Mouse (Mus musculus) embryo, embryonic 10 days (tissue): ENCODE data around the gene Cecr2.
"Not testable (repeated sequence)": the region's sequence is repeated elsewhere in the genome, so short reads cannot be mapped to it uniquely, and the experiment has no call there.

Source experiments
- DNase-seq: peaks from one replicate; pipeline ENCODE4 v3.0.0-alpha.2; 2015; ENCODE audit warnings: low spot score

Cecr2 gene

DNA sequence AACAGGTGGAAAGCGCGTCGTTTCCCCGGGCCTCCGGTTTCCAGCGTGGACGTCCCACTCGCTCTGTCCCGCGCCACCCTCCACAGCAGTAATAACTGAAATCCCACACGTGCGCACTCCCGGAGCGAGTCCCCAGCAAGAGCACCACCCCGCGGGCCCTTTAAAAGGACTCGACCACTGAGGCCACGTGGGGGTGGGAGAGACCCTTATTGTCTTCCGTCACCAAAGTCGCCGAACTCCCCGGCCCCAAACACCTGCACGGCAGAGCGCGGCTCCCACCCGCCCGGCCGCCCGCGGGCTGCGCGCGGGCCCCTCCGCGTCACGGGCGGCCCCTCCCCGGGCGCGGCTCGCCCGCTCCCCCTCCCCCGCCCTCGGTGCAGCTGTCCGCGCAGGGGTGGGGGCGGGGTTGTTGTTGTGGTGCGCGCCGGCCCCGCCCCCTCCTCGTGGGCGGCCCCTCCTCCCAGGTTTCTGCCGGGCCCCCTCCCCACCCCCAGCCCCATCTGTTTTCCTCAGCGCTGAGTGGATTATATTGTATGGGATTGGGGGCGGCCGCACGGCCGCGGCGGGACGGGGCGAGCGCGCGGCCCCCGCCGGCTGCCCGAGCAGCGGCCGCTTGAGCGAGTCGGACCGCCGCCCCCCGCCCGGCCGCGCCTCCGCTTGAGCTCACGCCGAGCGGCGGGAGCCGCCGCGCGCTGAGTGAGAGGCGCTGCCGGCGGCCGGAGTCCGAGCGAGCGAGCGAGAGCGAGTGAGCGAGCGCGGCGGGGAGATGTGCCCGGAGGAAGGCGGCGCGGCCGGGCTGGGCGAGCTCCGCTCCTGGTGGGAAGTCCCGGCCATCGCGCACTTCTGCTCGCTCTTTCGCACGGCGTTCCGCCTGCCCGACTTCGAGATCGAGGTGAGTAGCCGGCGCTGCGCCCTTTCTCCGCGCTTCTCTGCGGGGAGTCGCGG is at the start of gene Cecr2:
Gene Cecr2, plus strand, starts transcription at position 554 of the 945 bp plus-strand sequence.
- DNase-seq, result peak; percentile 80

DNA sequence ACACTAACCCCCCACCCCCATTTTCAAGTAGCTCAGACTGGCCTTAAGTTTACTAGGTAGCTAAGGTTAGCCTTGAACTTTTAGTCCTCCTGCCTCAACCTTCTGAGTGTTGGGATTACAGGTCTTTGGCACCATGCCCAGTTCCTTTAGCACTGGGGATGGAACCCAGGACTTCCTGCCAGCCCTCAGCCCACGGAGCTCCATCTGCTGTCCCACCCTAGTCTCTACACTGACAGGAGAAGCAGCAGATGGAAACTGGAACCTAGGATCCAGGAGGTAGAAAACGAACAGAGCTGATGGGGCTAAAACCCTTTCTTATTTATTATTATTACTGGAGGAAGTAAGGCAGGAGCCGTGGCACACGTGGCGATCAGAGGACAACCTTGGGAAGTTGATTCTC is 48.6 kb upstream of the Cecr2 start:
- no peak for DNase-seq

- DNase-seq, result peak; percentile 21
Measured at GRCm38 (mm10) chr6:120618518-120619402, 47.4 kb upstream of the Cecr2 start.

DNA sequence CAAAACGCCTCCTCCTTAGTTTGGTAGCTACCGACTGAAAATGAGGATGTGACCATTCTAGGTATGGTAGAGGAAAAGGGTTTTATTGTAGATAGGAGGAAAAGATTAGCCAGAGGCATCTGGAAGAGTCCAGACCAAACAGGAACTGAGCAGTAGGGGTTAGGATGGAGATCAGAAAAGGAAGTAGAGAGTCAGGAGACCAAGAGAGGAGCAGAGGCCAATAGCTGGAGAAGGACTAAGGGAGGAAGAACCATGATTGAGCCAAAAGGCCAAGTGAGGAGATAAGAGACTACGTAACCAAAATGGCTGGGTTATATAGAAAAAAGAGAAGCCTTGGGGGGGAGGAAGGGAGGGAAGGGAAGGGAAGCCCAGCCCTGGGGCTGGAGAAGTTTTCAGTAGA is 46.0 kb upstream of the Cecr2 start:
- DNase-seq, result no peak

DNA sequence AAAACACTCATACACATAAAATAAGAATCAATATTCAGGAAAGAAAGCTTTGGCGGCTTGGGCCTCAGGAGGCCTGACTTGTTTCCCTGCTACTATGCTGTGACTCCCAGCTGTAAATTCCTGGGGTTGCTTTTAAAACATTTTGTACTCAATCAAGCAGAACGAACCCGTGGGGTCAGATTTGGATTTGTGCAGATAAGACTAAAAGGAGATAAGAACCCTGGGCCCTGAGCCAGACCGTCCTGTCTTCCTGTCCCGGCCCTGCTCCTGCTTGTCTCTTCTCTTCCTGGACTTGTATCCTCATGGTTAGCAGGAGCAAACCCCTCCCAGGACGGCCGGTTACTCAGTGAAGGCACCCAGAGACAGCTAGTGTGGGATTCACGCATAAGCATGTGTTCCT is 41.1 kb upstream of the Cecr2 start:
- no peak for DNase-seq

DNA sequence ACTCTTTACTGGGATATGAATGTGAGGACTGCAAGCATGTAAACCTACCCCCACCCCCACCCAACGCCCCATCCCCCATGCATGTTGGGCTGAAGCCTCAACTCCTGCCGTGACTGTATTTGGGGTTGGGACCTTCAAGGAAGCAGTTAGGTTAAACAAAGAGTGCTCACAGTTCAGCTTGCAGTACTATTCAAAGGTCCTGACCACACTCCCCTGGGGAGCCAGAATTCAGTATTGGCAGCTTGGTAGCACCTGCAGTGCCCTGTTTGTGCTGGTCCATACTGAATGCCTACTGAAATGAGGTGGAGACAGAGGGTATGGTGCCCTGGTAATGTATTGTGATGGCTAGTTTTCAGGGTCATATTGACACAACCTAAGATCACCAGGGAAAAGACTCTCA is 39.1 kb upstream of the Cecr2 start:
- DNase-seq, result no peak

- no peak for DNase-seq
Measured at GRCm38 (mm10) chr6:120628963-120629362, 37.2 kb upstream of the Cecr2 start.

GRCm38 (mm10) chr6:120635391-120636028 is 30.7 kb upstream of the Cecr2 start:
- DNase-seq, result no peak

GRCm38 (mm10) chr6:120639547-120639946 is 26.6 kb upstream of the Cecr2 start:
- DNase-seq, result no peak

DNA sequence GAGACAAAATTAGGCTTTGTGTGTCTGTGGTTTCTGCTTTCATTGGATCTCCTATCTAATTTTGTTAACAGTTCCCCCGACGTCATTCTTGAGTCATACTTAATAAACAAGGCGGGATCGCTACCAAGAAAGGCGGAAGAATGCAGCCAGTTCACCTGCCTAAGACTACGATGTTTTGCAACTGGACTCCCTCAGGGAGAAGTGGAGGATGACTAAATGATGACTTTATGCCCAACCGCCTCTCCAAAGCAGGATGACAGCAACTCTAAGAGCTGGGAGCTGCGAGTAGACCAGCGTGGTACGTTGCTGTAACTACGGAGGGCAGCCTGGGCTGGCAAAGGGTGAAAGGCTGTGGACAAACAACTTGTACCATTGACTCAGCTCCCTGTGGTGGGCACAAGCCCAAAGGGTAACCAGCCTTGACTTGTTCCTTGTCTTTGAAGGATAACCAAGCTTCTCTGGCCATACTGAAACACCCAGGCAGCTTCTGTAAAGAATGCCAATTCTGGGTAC is 24.2 kb upstream of the Cecr2 start:
- no peak for DNase-seq

GRCm38 (mm10) chr6:120643776-120644175 is 22.4 kb upstream of the Cecr2 start:
- DNase-seq, result no peak

DNA sequence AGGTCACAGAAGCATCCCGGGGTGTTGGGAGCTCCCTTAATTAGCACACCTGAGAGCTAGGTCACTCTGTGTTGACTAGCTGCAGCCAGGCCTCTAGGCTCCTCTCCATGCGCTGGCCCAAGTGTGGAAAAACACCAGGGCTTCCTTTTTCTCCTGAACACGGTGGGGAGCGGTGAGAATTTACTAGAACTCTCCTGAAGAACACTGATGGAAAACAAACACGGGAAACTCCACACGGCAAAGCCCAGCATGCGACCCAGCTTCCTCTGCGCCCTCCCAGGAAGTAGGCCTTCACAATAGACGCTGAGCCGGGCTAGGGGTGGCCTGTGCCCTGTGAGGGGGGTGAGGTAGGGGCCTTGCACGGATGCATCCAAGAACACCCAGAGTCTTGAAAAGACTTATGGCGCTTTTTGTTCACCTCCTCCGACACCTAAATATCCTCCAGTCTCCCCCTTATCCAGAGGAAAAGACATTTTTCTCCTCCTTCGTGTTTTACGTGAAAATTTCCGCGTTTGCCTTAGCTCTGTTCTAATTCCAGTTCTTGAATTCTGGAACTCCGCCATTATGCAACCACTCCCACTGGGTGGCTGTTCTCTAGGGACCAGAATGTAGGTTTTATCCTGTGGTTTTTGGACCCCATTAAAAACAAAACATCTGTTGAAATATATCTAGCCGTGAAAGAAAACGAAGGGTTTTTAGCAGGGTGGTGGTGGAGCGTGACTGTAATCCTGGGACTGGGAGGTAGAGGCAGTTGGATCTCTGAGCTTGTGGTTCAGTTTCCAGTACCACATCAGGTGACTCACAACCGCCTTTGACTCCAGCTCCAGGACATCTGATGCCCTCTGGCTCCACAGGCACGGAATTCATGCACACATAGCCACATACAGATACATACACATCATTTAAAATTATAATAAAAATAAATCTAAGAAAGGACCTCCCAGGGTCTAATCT is 21.5 kb upstream of the Cecr2 start:
- DNase-seq, result no peak

DNA sequence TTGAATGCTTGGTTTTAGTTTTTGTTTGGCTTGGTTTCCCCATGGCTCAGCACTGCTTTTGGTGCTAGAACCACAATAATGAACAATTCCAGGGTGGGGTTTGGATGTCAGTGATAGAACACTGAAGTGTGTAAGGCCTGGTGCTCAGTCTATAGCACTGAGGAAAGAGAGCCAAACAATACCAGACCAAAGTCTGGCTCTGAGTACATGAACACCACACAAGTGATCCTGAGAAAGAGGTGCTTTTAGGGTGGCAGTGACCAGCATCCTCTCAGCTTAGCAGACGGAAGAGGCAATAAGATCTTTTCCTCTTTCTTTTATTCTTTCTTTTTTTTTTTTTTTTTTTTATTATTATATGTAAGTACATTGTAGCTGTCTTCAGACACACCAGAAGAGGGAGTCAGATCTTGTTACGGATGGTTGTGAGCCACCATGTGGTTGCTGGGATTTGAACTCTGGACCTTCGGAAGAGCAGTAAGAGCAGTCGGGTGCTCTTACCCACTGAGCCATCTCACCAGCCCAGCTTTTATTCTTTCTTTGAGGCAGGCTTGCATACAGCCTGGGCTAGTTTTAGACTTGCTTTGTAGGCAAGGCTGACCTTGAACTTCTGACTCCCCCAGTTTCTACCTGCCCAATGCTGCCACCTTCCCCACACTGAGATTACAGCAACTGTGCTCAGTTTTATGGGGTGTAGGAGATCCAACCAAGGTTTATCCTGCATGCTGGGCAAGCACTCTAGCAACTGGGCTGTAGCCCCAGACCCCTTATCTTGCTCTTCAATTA is 18.7 kb upstream of the Cecr2 start:
- DNase-seq, result not testable (repeated sequence)

DNA sequence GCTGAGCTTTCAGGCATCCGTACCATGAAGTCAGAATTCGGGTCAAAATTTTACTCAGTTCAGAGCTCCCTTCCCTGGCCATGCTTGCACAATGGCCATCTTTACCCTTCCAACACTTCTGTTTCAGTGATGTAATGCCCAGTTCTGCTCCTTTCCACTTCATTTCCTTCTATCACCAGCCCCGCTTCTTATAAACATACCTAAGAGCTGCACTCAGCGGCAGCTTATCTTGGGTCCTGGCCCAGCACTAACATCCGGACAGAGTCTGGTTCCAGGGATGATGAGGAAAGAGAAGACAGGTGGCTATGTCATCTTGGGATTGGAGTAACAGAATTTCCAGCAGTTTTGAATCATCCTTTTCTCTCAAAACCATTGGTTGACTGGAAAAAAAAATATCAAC is 18.0 kb upstream of the Cecr2 start:
- no peak for DNase-seq

GRCm38 (mm10) chr6:120652666-120653065 is 13.5 kb upstream of the Cecr2 start:
- DNase-seq, result peak; percentile 36

GRCm38 (mm10) chr6:120655702-120656101 is 10.5 kb upstream of the Cecr2 start:
- no peak for DNase-seq

- no peak for DNase-seq
Measured at GRCm38 (mm10) chr6:120658848-120659247, 7.3 kb upstream of the Cecr2 start.

DNA sequence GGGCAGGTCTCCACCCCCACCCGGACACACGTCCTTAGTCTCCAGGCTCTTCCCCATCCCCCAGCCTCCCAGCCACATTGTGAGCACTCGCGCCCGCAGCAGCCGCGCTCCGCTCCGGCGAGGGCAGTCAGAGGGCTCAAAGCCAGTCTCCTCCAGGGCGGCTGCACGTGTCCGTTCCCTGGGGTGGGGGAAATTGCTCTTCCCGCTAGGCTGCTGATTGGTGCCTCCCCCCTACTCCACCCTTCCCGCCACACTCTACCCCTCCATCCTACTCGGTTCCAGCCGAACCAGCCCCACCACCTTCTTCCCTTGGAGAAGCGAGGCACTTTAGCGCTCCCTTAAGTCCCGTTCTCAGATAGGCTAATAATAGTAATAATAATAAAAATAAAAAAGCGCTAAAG is 754 bp upstream of the Cecr2 start:
- peak; percentile 92 for DNase-seq

DNA sequence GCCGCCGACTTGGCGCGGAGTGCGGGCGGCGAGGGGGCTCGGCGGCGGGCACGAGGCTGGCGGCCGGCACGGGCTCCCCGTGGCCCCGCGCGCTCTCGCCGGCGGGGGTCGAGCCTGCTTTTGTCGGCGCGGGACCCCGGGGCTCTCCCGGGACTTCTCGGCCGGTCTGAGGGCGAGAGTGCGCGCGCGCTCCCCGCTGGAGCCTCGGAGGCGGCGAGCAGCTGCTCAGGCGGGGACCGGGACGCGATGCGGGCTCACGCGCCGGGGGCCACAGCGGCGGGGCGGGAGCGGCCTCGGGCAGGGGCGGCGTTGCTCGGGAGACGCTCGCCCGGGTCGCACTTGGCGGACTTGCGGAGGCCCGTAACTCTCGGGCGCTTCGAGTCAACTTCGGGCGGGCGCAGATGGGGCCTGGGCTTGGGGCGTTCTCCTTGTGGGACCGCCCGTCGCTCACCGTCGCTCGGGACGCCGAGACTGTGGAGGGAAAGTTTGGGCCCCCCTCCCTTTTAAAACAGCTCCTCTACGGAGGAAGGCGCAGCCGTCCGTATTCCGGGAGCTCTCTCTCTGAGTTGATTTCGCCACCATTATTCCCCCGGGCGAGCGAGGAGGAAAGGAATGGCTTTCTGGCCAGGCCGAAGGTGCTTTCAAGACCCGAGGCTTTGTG is 722 bp downstream of the Cecr2 start:
- DNase-seq, result peak; percentile 66

- DNase-seq, result no peak
Measured at GRCm38 (mm10) chr6:120667422-120667781, 1.2 kb downstream of the Cecr2 start.
